Mouse (Mus musculus) heart, adult 2 months (tissue): ENCODE data around the gene Nfatc4. TPM values are rescaled to one million over a fixed set of nuclear protein-coding genes. Genes with fewer than 3 reads are reported as not detected.
A peak's percentile ranks its signal among the peaks of the same experiment; 100 is the strongest.

Source experiments
- DNase-seq, 2 experiments: peaks; one replicate each; pipeline ENCODE4 v3.0.0; 2021
- H3K27ac ChIP-seq: fragments of 200-600 bp; 2 replicates; pipeline ENCODE4 v1.8.1; 2022
- H3K27me3 ChIP-seq: fragments of 200-500 bp; 2 replicates; pipeline ENCODE4 v1.6.1; 2012; ENCODE audit warnings: mild to moderate bottlenecking, low read length, inconsistent platforms, mixed read lengths; ENCODE audit not compliant: control insufficient read depth, insufficient read depth
- H3K36me3 ChIP-seq: fragments of 200-500 bp; 2 replicates; pipeline ENCODE4 v1.6.1; 2012; ENCODE audit warnings: low read length, inconsistent platforms; ENCODE audit not compliant: control insufficient read depth, insufficient read depth
- H3K4me1 ChIP-seq: fragments of 200-500 bp; 2 replicates; pipeline ENCODE4 v1.6.1; 2011; ENCODE audit warnings: low read length; ENCODE audit not compliant: control insufficient read depth, insufficient read depth
- H3K4me3 ChIP-seq: fragments of 200-600 bp; 2 replicates; pipeline ENCODE4 v1.8.1; 2022
- H3K79me2 ChIP-seq: fragments of 200-500 bp; replicated peaks from 2 replicates; pipeline ENCODE4 v1.6.1; 2012; ENCODE audit warnings: mild to moderate bottlenecking, inconsistent platforms, low read length, moderate library complexity, mixed read lengths; ENCODE audit not compliant: control insufficient read depth, insufficient read depth
- H3K9ac ChIP-seq: fragments of 200-500 bp; 2 replicates; pipeline ENCODE4 v1.6.1; 2012; ENCODE audit warnings: low read depth, mild to moderate bottlenecking, control low read depth, inconsistent platforms, low read length, mixed read lengths
- CTCF ChIP-seq: fragments of 200-600 bp; IDR thresholded peaks from 2 replicates; pipeline ENCODE4 v1.8.1; 2022; ENCODE audit warnings: antibody characterized with exemption, mild to moderate bottlenecking, moderate library complexity
- EP300 ChIP-seq: fragments of 200-500 bp; IDR thresholded peaks from 2 replicates; pipeline ENCODE4 v1.6.1; 2011; ENCODE audit warnings: low read depth, low read length, control low read depth; ENCODE audit not compliant: insufficient read depth
- POLR2A ChIP-seq: fragments of 200-500 bp; IDR thresholded peaks from 2 replicates; pipeline ENCODE4 v1.6.1; 2011; ENCODE audit warnings: mild to moderate bottlenecking, low read depth, low read length, control low read depth; ENCODE audit not compliant: insufficient read depth
- WGBS: fragments of 180-500 bp; shearing (Covaris S2); methylation state at CpG from one replicate; pipeline ENCODE4 v1.1.7; 2018; 5-methylcytosine and 5-hydroxymethylcytosine counted together
- intact Hi-C: fragments of 180-260 bp; cut with DNase I; formaldehyde crosslinking; loops from one replicate; pipeline ENCODE4 v1.15.1; 2025
- polyA plus RNA-seq: library from polyadenylated mRNA; depleted of rRNA; stranded (reverse); fragments of >200 nt; gene quantifications from 2 replicates; pipeline ENCODE4 v1.2.3, GENCODE M21; 2012
- total RNA-seq, 2 experiments: library from RNA; stranded (reverse); gene quantifications; 2 replicates each; pipeline ENCODE4 v1.2.3; 2021

Gene Nfatc4
- total and polyA plus RNA-seq, 3 experiments: 3.6 to 6.0 (median 5.1) TPM

- H3K27me3 ChIP-seq: no peaks in the 10 kb centered on the region
- no peaks in the 10 kb centered on the region for H3K36me3 ChIP-seq
- no peaks in the 10 kb centered on the region for H3K79me2 ChIP-seq
- peaks cover 3% of the 10 kb centered on the region for H3K4me1 ChIP-seq
- peak overlapping the region; percentile 76 for H3K27ac ChIP-seq
- TF ChIP-seq CTCF (no peak), POLR2A (no peak), EP300 (no peak)
- DNase-seq: peak; percentile 53 to 55
- H3K9ac ChIP-seq: peak overlapping the region; percentile 84
- 9% methylated on average over 32 of the region's 32 CpGs for WGBS
- peak overlapping the region; percentile 67 for H3K4me3 ChIP-seq
- intact Hi-C loops: no loop called here
Observed at GRCm38 (mm10) chr14:55824481-55825215, 1.7 kb downstream of the Nfatc4 start.

DNA sequence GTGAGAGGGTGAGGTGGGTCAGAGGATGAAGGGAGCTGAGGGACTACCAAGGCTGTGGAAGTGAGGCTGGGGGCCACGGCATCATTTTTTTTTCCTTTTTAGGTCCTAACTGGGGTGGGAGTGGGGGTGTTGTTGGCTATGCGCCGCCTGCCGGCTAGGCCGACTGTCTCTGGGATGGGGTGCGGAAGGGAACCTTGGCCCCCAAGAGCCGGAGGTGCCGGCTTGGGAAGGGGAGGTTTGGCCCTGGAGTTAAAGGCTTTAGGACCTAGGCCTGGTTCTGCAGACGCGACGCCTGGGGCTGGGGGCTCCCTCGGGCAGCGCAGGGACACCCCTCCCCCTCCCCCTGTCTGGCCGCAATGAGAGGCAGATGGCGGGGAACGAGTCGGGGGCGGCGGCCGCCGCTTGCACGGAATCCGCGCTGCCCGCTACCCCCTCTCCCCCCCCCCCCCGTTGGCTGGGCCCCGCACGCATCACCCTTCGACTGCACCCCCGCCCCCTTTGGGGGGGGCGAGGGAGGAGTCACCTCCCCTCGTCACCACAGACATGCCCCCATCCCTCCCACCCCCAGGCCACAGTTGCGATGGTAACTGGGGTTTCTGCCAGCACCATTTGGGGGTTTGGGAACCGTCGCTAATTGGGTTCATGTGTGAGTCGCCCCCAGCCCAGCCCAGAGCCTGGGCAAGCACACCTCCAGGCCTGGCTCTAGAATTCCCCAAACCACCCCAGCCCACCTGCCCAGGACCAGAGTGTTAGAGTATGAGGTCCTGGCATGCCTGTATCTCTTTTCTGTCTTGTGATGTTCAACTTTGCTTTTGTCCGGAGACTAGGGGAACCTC, 2.5 kb downstream of the Nfatc4 start:
- peak overlapping the region; percentile 76 for H3K27ac ChIP-seq
- 8% methylated on average over 23 of the region's 37 CpGs for WGBS
- no peaks in the 10 kb centered on the region for H3K79me2 ChIP-seq
- peak overlapping the region; percentile 60 for H3K9ac ChIP-seq
- peaks cover 3% of the 10 kb centered on the region for H3K4me1 ChIP-seq
- H3K4me3 ChIP-seq: peak overlapping the region; percentile 38
- TF ChIP-seq EP300 (no peak), CTCF (peak; percentile 29; the same call in 1 of the 2 replicates), POLR2A (no peak)
- DNase-seq: peak; percentile 46 to 57
- H3K36me3 ChIP-seq: no peaks in the 10 kb centered on the region
- H3K27me3 ChIP-seq: no peaks in the 10 kb centered on the region
- intact Hi-C loops: no loop called here

- peak; percentile 10 to 31 for DNase-seq
Observed at GRCm38 (mm10) chr14:55826142-55826541, 3.2 kb downstream of the Nfatc4 start.

DNA sequence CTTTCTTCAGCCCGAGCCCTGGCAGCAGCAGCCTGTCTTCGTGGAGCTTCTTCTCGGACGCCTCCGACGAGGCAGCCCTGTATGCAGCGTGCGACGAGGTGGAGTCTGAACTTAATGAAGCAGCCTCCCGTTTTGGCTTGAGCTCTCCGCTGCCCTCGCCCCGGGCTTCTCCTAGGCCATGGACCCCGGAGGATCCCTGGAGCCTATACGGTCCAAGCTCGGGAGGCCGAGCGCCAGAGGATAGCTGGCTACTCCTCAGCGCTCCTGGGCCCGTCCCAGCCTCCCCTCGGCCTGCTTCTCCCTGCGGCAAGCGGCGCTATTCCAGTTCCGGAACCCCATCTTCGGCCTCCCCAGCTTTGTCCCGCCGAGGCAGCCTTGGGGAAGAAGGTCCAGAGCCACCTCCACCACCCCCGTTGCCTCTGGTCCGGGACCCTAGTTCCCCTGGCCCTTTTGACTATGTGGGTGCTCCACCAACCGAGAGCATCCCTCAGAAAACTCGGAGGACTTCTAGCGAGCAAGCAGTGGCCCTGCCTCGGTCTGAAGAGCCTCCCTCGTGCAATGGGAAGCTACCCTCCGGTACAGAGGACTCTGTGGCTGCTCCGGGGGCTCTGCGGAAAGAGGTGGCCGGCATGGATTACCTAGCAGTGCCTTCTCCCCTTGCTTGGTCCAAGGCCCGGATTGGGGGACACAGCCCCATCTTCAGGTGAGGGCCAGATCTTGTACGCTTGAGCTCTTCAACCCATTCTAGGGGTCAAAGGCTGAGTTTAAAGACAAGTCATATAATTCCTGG, 3.8 kb downstream of the Nfatc4 start:
- TF ChIP-seq POLR2A (no peak), EP300 (no peak), CTCF (no peak)
- no peaks in the 10 kb centered on the region for H3K79me2 ChIP-seq
- no peaks in the 10 kb centered on the region for H3K36me3 ChIP-seq
- peak; percentile 35 to 55 for DNase-seq
- intact Hi-C loops: no loop called here
- WGBS: 52% methylated on average over 41 of the region's 41 CpGs
- H3K4me1 ChIP-seq: peaks cover 3% of the 10 kb centered on the region
- no peaks in the 10 kb centered on the region for H3K27me3 ChIP-seq
- H3K27ac ChIP-seq: peak overlapping the region; percentile 38
- no peak overlapping the region; the same call in 1 of the 2 replicates for H3K9ac ChIP-seq
- no peak overlapping the region for H3K4me3 ChIP-seq

More at GRCm38 (mm10) chr14:55826142-55826541, 3.2 kb downstream of the Nfatc4 start:
- H3K4me1 ChIP-seq: peaks cover 3% of the 10 kb centered on the region
- TF ChIP-seq CTCF (no peak), EP300 (no peak), POLR2A (no peak)
- intact Hi-C loops: no loop called here
- H3K27me3 ChIP-seq: no peaks in the 10 kb centered on the region
- H3K79me2 ChIP-seq: no peaks in the 10 kb centered on the region
- peak overlapping the region; percentile 33; the same call in 1 of the 2 replicates for H3K9ac ChIP-seq
- no peaks in the 10 kb centered on the region for H3K36me3 ChIP-seq
- peak overlapping the region; percentile 38 for H3K27ac ChIP-seq
- 30% methylated on average over 15 of the region's 15 CpGs for WGBS
- no peak overlapping the region; the same call in 1 of the 2 replicates for H3K4me3 ChIP-seq

DNA sequence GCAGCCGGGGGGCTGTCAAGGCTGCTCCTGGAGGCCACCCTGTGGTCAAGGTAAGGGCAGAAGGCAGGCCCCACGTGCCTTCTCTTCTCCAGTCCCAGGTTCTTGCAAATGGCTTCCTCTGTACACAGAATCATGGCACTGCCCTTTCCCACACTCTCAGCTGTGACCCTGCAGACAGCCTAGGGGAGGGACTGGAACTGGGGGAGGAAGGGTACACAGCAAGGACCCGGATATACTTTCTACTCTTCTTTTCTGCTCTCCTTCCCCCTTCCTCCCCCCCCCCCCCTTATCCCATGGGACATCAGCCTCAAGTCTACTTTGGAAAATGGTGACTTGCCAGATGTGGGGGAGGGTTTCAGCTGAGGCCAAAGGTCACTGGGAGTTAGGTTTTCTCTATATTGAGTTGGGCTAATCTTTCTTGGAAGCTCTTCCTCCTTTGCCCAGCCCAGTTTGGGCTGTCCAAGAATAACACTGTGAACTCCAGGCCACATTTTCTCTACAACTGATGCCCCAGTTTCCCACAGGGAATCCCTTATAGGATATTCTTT, 5.8 kb downstream of the Nfatc4 start:
- DNase-seq: peak; percentile 29 to 48
- intact Hi-C loops: no loop called here
- TF ChIP-seq POLR2A (no peak), EP300 (no peak), CTCF (no peak)
- 37% methylated on average over 3 of the region's 3 CpGs for WGBS
- Histone ChIP-seq H3K79me2 (no peaks in the 10 kb centered on the region), H3K4me1 (peaks cover 3% of the 10 kb centered on the region), H3K9ac (0 out of 2 replicates have a peak overlapping the region, but pooled peaks have one; percentile 1), H3K4me3 (no peak overlapping the region), H3K27me3 (no peaks in the 10 kb centered on the region), H3K36me3 (no peaks in the 10 kb centered on the region), H3K27ac (peak overlapping the region; percentile 61)
